Mouse (Mus musculus): ENCODE results near the gene Gramd1b.
A peak's percentile ranks its signal among the peaks of the same experiment; 100 is the strongest.

The Gramd1b gene

GRCm38 (mm10) chr9:40531027-40531621 lies at the start of gene Gramd1b:
Gene Gramd1b (minus strand): TSS chr9:40531383.
- DNase-seq = peak; percentile 31

- DNase-seq = no peak
Observed at GRCm38 (mm10) chr9:40578726-40579625, 47.8 kb upstream of the Gramd1b start.

DNA sequence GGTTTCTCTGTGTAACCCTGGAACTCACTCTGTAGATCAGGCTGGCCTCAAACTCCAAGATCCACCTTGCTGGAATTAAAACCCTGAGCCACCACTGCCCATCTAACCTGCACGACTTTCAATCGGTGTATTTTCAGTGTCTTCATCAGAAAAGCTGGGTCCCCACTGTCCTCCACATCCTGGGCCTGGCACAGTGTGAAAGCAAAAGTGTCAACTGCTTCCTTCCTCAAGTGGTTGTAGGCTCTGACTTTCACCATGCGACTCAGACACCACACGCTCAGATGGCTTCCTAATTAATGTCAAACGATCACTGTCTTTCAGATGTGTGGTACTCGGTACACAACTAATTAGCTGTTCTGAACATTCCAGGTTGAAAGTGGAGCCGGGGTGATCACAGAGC lies 45.9 kb upstream of the Gramd1b start:
- no peak for DNase-seq

DNA sequence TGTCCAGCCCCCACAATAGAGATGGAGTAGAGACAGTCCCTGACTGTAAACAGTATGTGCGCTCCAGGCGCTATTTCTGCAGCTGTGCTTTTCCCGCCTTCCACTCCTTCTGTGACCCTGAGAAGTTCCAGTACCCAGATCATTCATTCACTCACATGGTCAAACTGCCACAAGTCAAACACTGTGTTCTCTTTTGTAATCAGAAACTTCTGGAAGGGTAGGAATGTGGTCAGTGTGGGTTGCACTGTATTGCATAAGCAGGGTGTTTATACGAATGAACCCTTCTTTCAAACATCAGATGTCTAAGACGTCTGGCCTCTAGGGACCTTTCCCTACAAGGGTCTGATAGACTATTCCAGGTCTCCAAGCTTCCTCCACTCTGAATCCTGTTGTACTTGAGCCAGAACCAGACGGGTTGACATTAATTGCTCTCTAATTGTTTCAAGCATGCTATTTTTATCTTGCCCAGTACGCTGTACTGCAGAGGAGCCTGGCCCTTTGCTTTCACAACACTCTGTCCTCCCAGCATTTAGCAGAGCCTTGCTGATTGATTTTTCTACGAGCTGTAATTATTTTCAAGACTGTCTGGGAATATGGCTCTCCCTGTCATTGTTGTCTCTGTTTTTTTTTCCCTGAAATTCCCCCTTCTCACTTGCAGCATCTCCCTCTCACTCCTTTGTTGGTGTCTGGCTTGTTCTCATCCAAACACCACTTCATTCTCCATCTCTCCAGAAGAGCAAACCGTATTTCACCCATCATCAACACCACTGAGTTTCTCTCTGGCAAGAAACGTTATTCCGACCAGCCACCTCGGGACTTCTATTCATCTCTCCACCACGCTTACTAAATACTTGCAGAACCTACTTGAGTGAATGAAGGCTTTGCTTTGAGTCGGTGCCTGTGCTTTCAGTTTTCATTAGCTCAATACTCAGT lies 44.1 kb upstream of the Gramd1b start:
- DNase-seq = no peak

- DNase-seq = no peak
Observed at GRCm38 (mm10) chr9:40571280-40571679, 40.1 kb upstream of the Gramd1b start.

DNA sequence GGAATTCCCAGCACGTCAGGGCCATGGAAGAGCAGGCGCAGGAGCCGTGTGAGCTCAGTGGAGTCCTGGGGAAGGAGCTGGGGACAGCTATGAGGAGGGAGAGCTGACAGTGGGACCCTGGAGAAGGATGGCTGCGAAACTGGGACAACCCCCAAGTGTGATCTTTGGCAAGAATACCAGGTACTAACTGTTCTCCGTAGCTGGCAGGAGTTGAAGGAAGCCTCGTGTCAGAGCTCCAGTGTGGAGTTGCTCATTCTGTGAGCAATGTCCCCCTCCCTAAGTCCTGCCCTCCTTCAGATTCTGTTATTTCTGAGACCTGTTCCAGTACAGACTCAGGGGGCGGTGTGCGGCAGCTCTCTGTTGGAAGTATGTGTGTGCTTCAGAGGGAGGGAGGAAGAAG lies 36.9 kb upstream of the Gramd1b start:
- DNase-seq = no peak

- no peak for DNase-seq
Observed at GRCm38 (mm10) chr9:40563750-40564149, 32.6 kb upstream of the Gramd1b start.

DNA sequence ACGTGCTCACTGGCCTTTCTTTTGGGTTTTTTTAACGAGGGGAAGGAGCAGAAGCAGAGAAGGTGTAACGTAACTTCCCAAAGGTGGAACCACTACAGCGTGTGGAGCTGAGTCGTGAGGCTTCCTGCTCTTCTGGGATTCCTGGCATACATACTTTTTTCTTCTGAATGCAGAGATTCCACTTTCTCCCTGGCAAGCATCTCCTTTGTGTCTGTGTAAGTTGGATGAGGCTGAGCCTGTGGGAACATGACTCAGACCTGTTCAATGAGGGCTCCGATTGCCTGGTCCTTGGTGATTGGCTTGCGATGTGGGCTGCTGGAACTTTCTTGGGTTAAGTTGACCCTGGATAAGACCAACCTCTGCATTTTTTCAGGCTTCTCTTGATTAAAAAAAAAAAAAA lies 28.5 kb upstream of the Gramd1b start:
- DNase-seq = no peak

DNA sequence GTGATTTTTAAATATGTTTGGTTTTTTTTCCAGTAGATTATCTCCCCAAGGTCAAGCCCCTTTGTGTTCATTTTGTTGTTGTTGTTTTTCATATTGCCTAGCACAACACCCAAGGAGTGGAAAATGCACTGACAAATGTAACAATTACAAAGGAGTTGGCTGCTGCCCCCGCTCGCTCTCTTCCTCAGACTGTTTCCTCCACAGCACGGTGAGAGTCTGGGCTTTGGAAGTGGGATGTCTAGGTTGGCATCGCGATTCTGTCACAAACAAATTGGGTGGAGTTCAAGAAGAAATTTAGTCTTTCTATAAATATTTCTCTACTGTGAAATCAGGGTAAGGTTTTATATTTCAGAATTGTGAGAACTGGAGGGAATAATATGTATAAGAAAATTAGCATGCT lies 26.6 kb upstream of the Gramd1b start:
- DNase-seq = no peak

- no peak for DNase-seq
Observed at GRCm38 (mm10) chr9:40556396-40556795, 25.2 kb upstream of the Gramd1b start.

- no peak for DNase-seq
Observed at GRCm38 (mm10) chr9:40555243-40555642, 24.1 kb upstream of the Gramd1b start.

DNA sequence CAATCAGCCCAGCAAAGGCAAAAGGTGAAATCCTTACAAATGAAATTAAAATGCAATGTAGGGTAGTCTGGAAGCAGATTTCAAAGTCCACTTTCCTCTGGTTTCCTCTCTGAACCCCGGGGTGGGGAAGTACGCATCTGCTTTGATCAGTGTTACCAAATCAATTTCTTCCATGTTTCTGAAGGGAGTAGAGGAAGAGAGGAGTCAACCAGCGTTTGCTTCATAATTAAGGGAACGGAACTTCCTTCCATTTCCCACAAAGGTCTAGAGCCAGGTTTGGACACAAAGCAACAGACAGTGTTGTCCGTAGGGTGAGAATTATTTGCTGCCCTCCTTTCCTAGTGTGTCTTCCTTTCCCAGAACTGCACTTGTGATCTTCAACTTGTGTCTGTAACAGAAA lies 16.7 kb upstream of the Gramd1b start:
- DNase-seq = no peak

GRCm38 (mm10) chr9:40545193-40545592 lies 14.0 kb upstream of the Gramd1b start:
- DNase-seq = no peak

DNA sequence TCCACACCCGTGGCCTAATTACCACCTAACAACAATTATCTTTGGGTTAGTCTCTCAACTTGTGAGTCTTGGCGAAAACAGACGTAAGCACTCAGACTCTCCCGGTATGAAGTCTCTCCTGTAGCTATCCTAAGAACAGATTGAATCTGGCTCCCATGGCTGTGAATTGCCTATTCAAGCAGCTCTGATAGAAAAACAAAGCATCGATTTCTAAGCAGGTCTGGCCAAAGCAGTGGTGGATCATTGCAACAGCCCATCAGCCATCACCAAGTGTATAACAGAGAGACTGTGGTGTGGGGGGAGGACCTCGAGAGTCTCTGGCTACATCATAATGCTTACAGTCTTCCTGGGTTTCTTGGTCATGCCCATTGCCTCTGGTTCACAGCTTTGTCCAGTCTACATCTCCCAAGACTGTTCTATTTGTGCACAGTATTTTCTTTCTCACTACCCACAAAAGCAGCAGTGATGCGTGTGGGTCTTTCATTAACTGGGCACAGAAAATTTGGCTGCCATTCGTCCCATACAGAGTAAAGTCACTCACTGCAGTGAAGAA lies 8.5 kb upstream of the Gramd1b start:
- DNase-seq = no peak

DNA sequence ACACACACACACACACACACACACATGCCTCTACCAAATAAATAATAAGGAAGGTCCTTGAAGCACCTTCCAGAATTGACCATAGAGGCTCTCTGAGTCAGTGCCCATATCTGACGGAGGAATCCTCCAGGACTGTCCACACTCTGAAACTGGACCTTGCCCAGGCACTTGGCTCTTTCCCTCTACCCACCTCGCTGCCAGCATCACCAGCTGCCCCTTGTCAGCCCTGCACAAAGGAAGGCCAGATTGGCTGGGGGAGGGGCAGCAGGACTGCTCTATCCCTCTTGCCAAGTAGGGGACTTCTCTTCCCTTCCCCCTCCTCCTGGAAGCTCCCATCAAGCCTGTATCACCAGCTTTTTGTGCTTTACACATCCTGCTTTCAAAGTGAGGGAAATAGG lies 6.5 kb upstream of the Gramd1b start:
- no peak for DNase-seq

DNA sequence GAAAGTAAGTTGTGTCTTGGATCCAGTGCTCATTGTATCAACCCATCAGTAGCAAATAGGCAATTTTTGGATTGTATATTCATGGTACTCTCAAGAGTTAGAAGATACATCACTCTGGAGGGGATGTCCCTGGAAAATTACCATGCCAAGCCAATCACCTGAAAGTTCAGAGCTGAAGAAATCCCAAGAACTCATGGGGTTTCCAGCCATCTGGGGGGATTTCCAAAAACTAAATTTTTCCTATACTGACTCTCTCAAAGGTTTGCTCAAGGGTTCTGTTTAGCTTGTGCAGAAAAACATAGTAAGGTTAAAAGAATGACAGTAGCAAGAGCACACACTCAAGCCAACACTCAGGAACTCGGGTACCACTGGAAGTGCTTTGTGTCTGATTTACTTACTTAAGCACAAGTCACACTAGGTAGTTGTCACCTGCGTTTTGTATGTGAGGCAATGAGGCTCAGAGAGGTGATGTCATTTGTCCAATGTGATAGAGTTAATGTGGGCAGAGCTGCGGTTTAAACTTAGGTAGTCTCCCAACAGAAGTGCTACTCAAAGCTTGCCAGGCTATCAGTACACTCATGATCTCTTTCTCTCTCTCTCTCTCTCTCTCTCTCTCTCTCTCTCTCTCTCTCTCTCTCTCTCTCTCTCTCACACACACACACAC lies 6.0 kb upstream of the Gramd1b start:
- DNase-seq = no peak

DNA sequence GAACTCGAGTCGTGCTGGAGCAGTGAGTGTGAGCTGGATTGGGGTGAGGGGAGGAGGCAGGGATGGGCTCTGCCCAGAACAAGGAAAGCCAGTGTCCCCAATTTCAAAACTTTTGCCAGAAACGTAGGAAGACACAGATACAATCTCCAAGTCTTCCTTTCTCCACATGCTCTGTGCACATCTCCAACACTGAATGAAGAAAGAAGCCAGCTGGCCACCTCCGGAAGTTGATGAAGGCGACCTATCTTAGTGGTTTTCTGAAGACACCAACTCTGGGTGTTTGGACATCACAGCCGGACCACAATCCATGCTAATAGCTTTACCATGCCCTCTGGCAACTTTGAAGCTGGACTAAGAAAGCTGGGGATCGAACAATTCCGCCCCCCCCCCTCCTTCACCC lies 647 bp downstream of the Gramd1b start:
- DNase-seq = no peak

- peak; percentile 16 for DNase-seq
Observed at GRCm38 (mm10) chr9:40528733-40529132, 2.5 kb downstream of the Gramd1b start.

DNA sequence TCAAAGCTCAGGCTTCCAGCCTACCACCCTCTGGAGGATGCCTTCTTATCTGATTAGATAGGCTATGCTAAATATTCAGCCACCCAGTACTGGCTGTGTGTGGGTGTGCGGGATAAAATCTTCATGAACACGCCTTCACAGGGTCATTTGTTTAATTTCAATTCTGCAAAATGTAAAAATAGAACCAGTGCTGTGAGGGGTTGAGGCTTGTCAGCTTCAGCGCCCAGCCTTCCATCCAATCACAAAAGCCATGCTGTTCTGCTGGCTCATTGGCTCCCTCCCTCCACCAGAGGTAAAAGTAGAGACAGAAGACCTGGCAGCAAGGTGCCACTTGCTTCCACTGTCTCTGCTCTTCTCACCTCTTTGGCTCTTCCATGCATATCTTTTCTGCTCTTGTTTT lies 4.3 kb downstream of the Gramd1b start:
- no peak for DNase-seq

DNA sequence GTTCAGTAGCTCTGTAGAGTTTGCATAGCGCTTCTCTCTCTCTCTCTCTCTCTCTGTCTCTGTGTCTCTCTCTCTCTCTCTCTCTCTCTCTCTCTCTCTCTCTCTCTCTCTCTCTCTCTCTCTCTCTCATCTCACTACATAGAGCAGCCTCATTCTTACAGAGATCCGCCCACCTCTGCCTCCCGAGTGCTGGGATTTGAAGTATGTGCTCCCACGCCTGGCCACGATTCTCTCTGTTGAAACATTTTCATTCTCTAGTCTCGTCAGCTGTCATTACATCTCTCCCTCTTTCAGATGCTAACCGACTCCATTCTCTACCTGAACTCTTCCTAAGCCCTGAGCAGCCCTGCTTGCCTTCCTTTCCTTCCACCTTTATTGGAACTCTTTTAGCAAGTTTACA lies 9.0 kb downstream of the Gramd1b start:
- no peak for DNase-seq

DNA sequence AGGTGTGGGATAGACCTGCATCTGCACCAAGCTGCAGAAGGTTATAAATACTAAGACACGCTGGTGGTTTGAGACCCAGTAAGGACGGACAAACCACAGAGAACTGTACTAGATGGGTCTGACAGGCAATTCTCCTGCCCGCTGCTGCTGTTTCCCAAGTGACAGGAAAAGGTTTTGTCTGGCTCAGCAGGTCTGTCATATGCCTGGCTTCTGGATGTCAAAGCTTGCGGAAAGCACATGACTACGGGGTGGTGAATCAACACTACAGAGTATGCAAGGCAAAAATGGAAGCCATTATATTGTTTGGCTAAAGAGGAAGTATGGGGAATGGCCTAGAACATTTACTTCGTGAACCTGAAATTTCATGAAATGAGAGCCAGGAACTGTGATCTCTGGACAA lies 10.1 kb downstream of the Gramd1b start:
- DNase-seq = no peak

DNA sequence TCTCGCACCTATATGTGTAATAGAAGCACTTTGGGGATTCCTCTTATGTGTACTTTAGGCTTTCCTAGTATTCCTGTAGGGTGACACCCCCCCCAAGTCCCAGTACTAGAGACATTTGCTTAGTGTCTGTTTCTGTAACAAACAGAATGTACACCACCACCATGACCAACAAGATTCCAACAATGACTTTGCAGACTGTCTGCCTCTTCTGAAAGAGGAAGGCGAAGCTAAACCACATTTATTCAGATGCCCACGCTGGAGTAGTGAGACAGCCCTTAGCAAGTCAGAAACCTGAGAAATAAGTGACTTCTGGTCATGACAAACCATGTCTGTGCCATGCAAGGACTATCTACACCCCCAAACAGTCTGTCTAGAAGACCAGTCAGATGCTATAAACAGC lies 11.9 kb downstream of the Gramd1b start:
- no peak for DNase-seq

DNA sequence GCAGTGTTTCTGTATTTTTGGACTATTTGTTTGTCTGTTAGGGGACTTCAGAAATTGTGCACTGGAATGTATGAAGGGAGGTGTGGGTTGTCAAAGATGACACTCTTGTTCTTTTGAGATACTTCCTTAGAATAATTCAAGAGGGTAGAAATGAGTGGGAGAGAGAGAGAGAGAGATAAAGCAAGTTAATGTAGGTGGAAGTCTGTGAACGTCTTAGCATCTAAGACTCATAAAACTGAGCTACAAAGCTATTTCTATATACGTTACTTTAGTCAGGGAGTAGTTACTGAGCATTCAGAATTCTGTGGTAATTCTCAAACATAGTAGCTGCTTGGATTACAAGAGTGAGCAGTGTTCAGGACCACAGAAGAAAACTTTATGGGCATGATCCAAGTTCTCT lies 19.2 kb downstream of the Gramd1b start:
- no peak for DNase-seq
